Mouse (Mus musculus) thymus, adult 2 months (tissue): ENCODE data around the gene Adamts13.

Experiments
- CTCF ChIP-seq: fragments of 200-500 bp; IDR thresholded peaks from 2 replicates; pipeline ENCODE4 v1.5.1; 2012; ENCODE audit warnings: mild to moderate bottlenecking, control low read depth, low read length, moderate library complexity, borderline replicate concordance; ENCODE audit not compliant: control insufficient read depth, poor library complexity, insufficient read depth; ENCODE audit errors: extremely low read depth
- POLR2A ChIP-seq: fragments of 200-500 bp; IDR thresholded peaks from 2 replicates; pipeline ENCODE4 v1.6.1; 2012; ENCODE audit warnings: mild to moderate bottlenecking, low read length, control low read depth, moderate library complexity; ENCODE audit not compliant: control insufficient read depth, poor library complexity, insufficient read depth; ENCODE audit errors: extremely low read depth

DNA sequence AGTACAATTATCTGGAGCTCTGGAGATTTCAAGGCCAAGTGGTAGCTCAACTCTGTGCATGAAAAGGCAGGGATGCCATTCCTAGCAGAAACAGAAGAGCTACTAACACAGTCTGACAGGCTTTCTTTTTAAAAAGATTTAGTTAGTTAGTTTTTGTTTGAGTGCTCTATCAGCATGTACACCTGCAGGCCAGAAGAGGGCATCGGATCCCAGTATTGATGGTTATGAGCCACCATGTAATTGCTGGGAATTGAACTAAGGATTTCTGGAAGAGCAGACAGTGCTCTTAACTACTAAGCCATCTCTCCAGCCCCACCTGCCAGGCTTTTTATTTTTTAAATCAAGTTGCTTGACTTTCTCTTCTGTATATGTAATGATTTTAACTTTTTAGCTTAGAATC lies 24.3 kb downstream of the Adamts13 start:
- TF ChIP-seq CTCF = no peak
- TF ChIP-seq POLR2A = no peak
